Mouse (Mus musculus) small intestine, adult 2 months (tissue): ENCODE results near the gene Ctsc. TPM values are rescaled to one million over a fixed set of nuclear protein-coding genes. Genes with fewer than 3 reads are reported as not detected.

ENCODE experiments used
- H3K27ac ChIP-seq: fragments of 200-500 bp; 2 replicates; pipeline ENCODE4 v1.5.1; 2012; ENCODE audit warnings: low read depth, low read length, control low read depth, inconsistent platforms; ENCODE audit not compliant: insufficient read depth
- H3K27me3 ChIP-seq: fragments of 200-500 bp; 2 replicates; pipeline ENCODE4 v1.6.1; 2012; ENCODE audit warnings: mild to moderate bottlenecking, moderate library complexity, low read length, inconsistent platforms; ENCODE audit not compliant: control insufficient read depth, insufficient read depth
- H3K36me3 ChIP-seq: fragments of 200-500 bp; 2 replicates; pipeline ENCODE4 v1.6.1; 2012; ENCODE audit warnings: mild to moderate bottlenecking, low read length, control low read depth, inconsistent platforms; ENCODE audit not compliant: control insufficient read depth, insufficient read depth
- H3K4me1 ChIP-seq: fragments of 200-500 bp; 2 replicates; pipeline ENCODE4 v1.6.1; 2012; ENCODE audit warnings: low read length, inconsistent platforms, mixed read lengths; ENCODE audit not compliant: control insufficient read depth, insufficient read depth, insufficient read length
- H3K4me3 ChIP-seq: fragments of 200-500 bp; 2 replicates; pipeline ENCODE4 v1.5.1; 2012; ENCODE audit warnings: low read depth, mild to moderate bottlenecking, control low read depth, inconsistent platforms, low read length, moderate library complexity
- CTCF ChIP-seq: fragments of 200-500 bp; IDR thresholded peaks from 2 replicates; pipeline ENCODE4 v1.5.1; 2012; ENCODE audit warnings: low read depth, mild to moderate bottlenecking, control low read depth, inconsistent platforms, low read length, moderate library complexity, mixed read lengths; ENCODE audit not compliant: insufficient replicate concordance, insufficient read length; ENCODE audit errors: extremely low read depth
- POLR2A ChIP-seq: fragments of 200-500 bp; IDR thresholded peaks from 2 replicates; pipeline ENCODE4 v1.6.1; 2012; ENCODE audit warnings: low read depth, mild to moderate bottlenecking, control low read depth, inconsistent platforms, low read length, moderate library complexity
- WGBS: fragments of 180-500 bp; shearing (Covaris S2); methylation state at CpG from one replicate; pipeline ENCODE4 v1.1.7; 2018; 5-methylcytosine and 5-hydroxymethylcytosine counted together
- polyA plus RNA-seq: library from polyadenylated mRNA; depleted of rRNA; stranded (reverse); fragments of >200 nt; gene quantifications from 2 replicates; pipeline ENCODE4 v1.2.3, GENCODE M21; 2012

Ctsc gene
- polyA plus RNA-seq, 1 experiment = 52.0 TPM

- H3K27ac ChIP-seq = no peak overlapping the region
- H3K4me3 ChIP-seq = no peak overlapping the region
- TF ChIP-seq POLR2A = no peak
- no peak for TF ChIP-seq CTCF
- H3K27me3 ChIP-seq = no peaks in the 10 kb centered on the region
- no peaks in the 10 kb centered on the region for H3K4me1 ChIP-seq
- 52% methylated on average over 1 of the region's 1 CpGs for WGBS
- H3K36me3 ChIP-seq = no peaks in the 10 kb centered on the region
These were observed 26.4 kb upstream of the Ctsc start for GRCm38 (mm10) chr7:88251535-88251934.

GRCm38 (mm10) chr7:88252129-88252528 lies 25.8 kb upstream of the Ctsc start:
- Histone ChIP-seq H3K27ac (no peak overlapping the region), H3K27me3 (no peaks in the 10 kb centered on the region), H3K4me3 (no peak overlapping the region), H3K4me1 (no peaks in the 10 kb centered on the region), H3K36me3 (no peaks in the 10 kb centered on the region)
- TF ChIP-seq CTCF = no peak
- no peak for TF ChIP-seq POLR2A

- TF ChIP-seq CTCF = no peak
- no peak for TF ChIP-seq POLR2A
- Histone ChIP-seq H3K4me1 (no peaks in the 10 kb centered on the region), H3K27ac (no peak overlapping the region), H3K36me3 (no peaks in the 10 kb centered on the region), H3K27me3 (no peaks in the 10 kb centered on the region), H3K4me3 (no peak overlapping the region)
These were observed 23.0 kb upstream of the Ctsc start for GRCm38 (mm10) chr7:88254884-88255283.

- Histone ChIP-seq H3K27ac (no peak overlapping the region), H3K36me3 (no peaks in the 10 kb centered on the region), H3K4me1 (peaks cover 3% of the 10 kb centered on the region; the same call in 1 of the 2 replicates), H3K4me3 (no peak overlapping the region), H3K27me3 (no peaks in the 10 kb centered on the region)
- 73% methylated on average over 7 of the region's 7 CpGs for WGBS
- TF ChIP-seq CTCF (no peak), POLR2A (no peak)
These were observed 18.5 kb upstream of the Ctsc start for GRCm38 (mm10) chr7:88259155-88259925.

- H3K4me1 ChIP-seq = peaks cover 3% of the 10 kb centered on the region; the same call in 1 of the 2 replicates
- TF ChIP-seq POLR2A (no peak), CTCF (no peak)
- no peaks in the 10 kb centered on the region for H3K27me3 ChIP-seq
- H3K27ac ChIP-seq = peak overlapping the region; percentile 77
- no peaks in the 10 kb centered on the region for H3K36me3 ChIP-seq
- WGBS = 20% methylated on average over 4 of the region's 4 CpGs
- H3K4me3 ChIP-seq = no peak overlapping the region
These were observed 16.1 kb upstream of the Ctsc start for GRCm38 (mm10) chr7:88261799-88262198.

GRCm38 (mm10) chr7:88264861-88265260 lies 13.0 kb upstream of the Ctsc start:
- TF ChIP-seq POLR2A (no peak), CTCF (no peak)
- Histone ChIP-seq H3K36me3 (no peaks in the 10 kb centered on the region), H3K4me1 (peaks cover 3% of the 10 kb centered on the region; the same call in 1 of the 2 replicates), H3K27me3 (no peaks in the 10 kb centered on the region), H3K27ac (no peak overlapping the region), H3K4me3 (no peak overlapping the region)
- WGBS = 70% methylated on average over 5 of the region's 5 CpGs

- no peaks in the 10 kb centered on the region for H3K27me3 ChIP-seq
- H3K4me1 ChIP-seq = no peaks in the 10 kb centered on the region
- WGBS = 76% methylated on average over 1 of the region's 1 CpGs
- H3K27ac ChIP-seq = no peak overlapping the region
- H3K36me3 ChIP-seq = no peaks in the 10 kb centered on the region
- no peak overlapping the region for H3K4me3 ChIP-seq
- no peak for TF ChIP-seq CTCF
- no peak for TF ChIP-seq POLR2A
These were observed 8.0 kb upstream of the Ctsc start for GRCm38 (mm10) chr7:88269913-88270312.
